Mouse (Mus musculus) kidney, adult 18-20 months (tissue): ENCODE measurements around the gene Slc25a47.

ENCODE experiments used
- DNase-seq: peaks from one replicate; pipeline ENCODE4 v3.0.0; 2021

Gene Slc25a47

GRCm38 (mm10) chr12:108835840-108836409 lies at the start of gene Slc25a47, which contains the start of gene Slc25a29:
Gene Slc25a47, plus strand, starts transcription at chr12:108836046.
Gene Slc25a29, minus strand, starts transcription at chr12:108835883.
- peak; percentile 97 for DNase-seq

GRCm38 (mm10) chr12:108787329-108787728 lies 48.5 kb upstream of the Slc25a47 start:
- no peak for DNase-seq

- DNase-seq, result peak; percentile 82
These were observed 43.7 kb upstream of the Slc25a47 start for GRCm38 (mm10) chr12:108792152-108792545.

- DNase-seq, result peak; percentile 98
These were observed 43.0 kb upstream of the Slc25a47 start, which contains the start of gene Yy1 for GRCm38 (mm10) chr12:108792546-108793452. Gene Yy1, plus strand, starts transcription at chr12:108792973.

- no peak for DNase-seq
These were observed 42.3 kb upstream of the Slc25a47 start for GRCm38 (mm10) chr12:108793453-108793941.

- peak; percentile 81 for DNase-seq
These were observed 41.7 kb upstream of the Slc25a47 start for GRCm38 (mm10) chr12:108794078-108794711.

- DNase-seq, result no peak
These were observed 40.8 kb upstream of the Slc25a47 start for GRCm38 (mm10) chr12:108794979-108795537.

- DNase-seq, result no peak
These were observed 34.2 kb upstream of the Slc25a47 start for GRCm38 (mm10) chr12:108801613-108802012.

GRCm38 (mm10) chr12:108804388-108804787 lies 31.5 kb upstream of the Slc25a47 start:
- DNase-seq, result no peak

- DNase-seq, result no peak
These were observed 27.4 kb upstream of the Slc25a47 start for GRCm38 (mm10) chr12:108808465-108808864.

GRCm38 (mm10) chr12:108809771-108810170 lies 26.1 kb upstream of the Slc25a47 start:
- no peak for DNase-seq

- DNase-seq, result no peak
These were observed 25.5 kb upstream of the Slc25a47 start for GRCm38 (mm10) chr12:108810309-108810708.

GRCm38 (mm10) chr12:108811133-108811532 lies 24.7 kb upstream of the Slc25a47 start:
- DNase-seq, result peak; percentile 35

- no peak for DNase-seq
These were observed 23.4 kb upstream of the Slc25a47 start for GRCm38 (mm10) chr12:108812463-108812862.

GRCm38 (mm10) chr12:108814470-108814869 lies 21.4 kb upstream of the Slc25a47 start:
- DNase-seq, result no peak

- no peak for DNase-seq
These were observed 19.3 kb upstream of the Slc25a47 start for GRCm38 (mm10) chr12:108816569-108816968.

GRCm38 (mm10) chr12:108820461-108820860 lies 15.4 kb upstream of the Slc25a47 start:
- no peak for DNase-seq

- no peak for DNase-seq
These were observed 12.8 kb upstream of the Slc25a47 start for GRCm38 (mm10) chr12:108823036-108823435.

GRCm38 (mm10) chr12:108824225-108824874 lies 11.5 kb upstream of the Slc25a47 start:
- DNase-seq, result no peak

GRCm38 (mm10) chr12:108825561-108826224 lies 10.2 kb upstream of the Slc25a47 start:
- DNase-seq, result no peak

- no peak for DNase-seq
These were observed 9.4 kb upstream of the Slc25a47 start for GRCm38 (mm10) chr12:108826282-108826957.
